Mouse (Mus musculus) B cell, adult 2 months (primary cell): ENCODE measurements around the gene AU022252.

Experiments used
- DNase-seq, 2 experiments: peaks; one replicate each; pipeline ENCODE4 v3.0.0; 2022

The AU022252 gene

GRCm38 (mm10) chr4:119242571-119242970 lies 10.1 kb upstream of the AU022252 start:
- DNase-seq = no peak

GRCm38 (mm10) chr4:119241664-119242063 lies 9.2 kb upstream of the AU022252 start:
- DNase-seq = peak; percentile 28 to 33

GRCm38 (mm10) chr4:119239181-119239682 lies 6.7 kb upstream of the AU022252 start:
- DNase-seq = peak; percentile 60 to 62

- DNase-seq = no peak
Measured at GRCm38 (mm10) chr4:119238661-119239060, 6.1 kb upstream of the AU022252 start.

- no peak for DNase-seq
Measured at GRCm38 (mm10) chr4:119234348-119234747, 1.8 kb upstream of the AU022252 start.

- no peak for DNase-seq
Measured at GRCm38 (mm10) chr4:119233256-119233901, 867 bp upstream of the AU022252 start.

GRCm38 (mm10) chr4:119226751-119227150 lies 5.8 kb downstream of the AU022252 start:
- no peak for DNase-seq

- DNase-seq = no peak
Measured at GRCm38 (mm10) chr4:119225719-119226118, 6.8 kb downstream of the AU022252 start.

- no peak for DNase-seq
Measured at GRCm38 (mm10) chr4:119224534-119224933, 8.0 kb downstream of the AU022252 start.

- peak; percentile 43 to 44 for DNase-seq
Measured at GRCm38 (mm10) chr4:119223696-119224095, 8.8 kb downstream of the AU022252 start.

GRCm38 (mm10) chr4:119218169-119218568 lies 14.3 kb downstream of the AU022252 start, which contains the start of gene Tmem269:
Gene Tmem269 (minus strand): TSS chr4:119218217.
- DNase-seq = no peak

GRCm38 (mm10) chr4:119216667-119217066 lies 15.8 kb downstream of the AU022252 start:
- DNase-seq = no peak

- peak; percentile 64 to 65 for DNase-seq
Measured at GRCm38 (mm10) chr4:119204672-119205071, 27.8 kb downstream of the AU022252 start.

GRCm38 (mm10) chr4:119198105-119198504 lies 34.4 kb downstream of the AU022252 start:
- DNase-seq = no peak

- DNase-seq = no peak
Measured at GRCm38 (mm10) chr4:119195582-119196320, 36.8 kb downstream of the AU022252 start.

- DNase-seq = peak; percentile 93
Measured at GRCm38 (mm10) chr4:119194909-119195581, 37.5 kb downstream of the AU022252 start, which contains the start of gene Svbp. Gene Svbp (plus strand): TSS chr4:119195306.

- DNase-seq = no peak
Measured at GRCm38 (mm10) chr4:119192757-119193156, 39.8 kb downstream of the AU022252 start.

GRCm38 (mm10) chr4:119191273-119191672 lies 41.2 kb downstream of the AU022252 start:
- DNase-seq = no peak

- no peak for DNase-seq
Measured at GRCm38 (mm10) chr4:119190618-119191017, 41.9 kb downstream of the AU022252 start.

- DNase-seq = no peak
Measured at GRCm38 (mm10) chr4:119189864-119190263, 42.6 kb downstream of the AU022252 start, which contains the start of gene Ermap. Gene Ermap (minus strand): TSS chr4:119190011.

- DNase-seq = no peak
Measured at GRCm38 (mm10) chr4:119189392-119189791, 43.1 kb downstream of the AU022252 start.

GRCm38 (mm10) chr4:119188060-119188785 lies 44.3 kb downstream of the AU022252 start:
- DNase-seq = peak; percentile 36 to 38

GRCm38 (mm10) chr4:119185771-119186170 lies 46.7 kb downstream of the AU022252 start:
- no peak for DNase-seq
